Mouse (Mus musculus): ENCODE data around the gene Rho.

Gene Rho

DNA sequence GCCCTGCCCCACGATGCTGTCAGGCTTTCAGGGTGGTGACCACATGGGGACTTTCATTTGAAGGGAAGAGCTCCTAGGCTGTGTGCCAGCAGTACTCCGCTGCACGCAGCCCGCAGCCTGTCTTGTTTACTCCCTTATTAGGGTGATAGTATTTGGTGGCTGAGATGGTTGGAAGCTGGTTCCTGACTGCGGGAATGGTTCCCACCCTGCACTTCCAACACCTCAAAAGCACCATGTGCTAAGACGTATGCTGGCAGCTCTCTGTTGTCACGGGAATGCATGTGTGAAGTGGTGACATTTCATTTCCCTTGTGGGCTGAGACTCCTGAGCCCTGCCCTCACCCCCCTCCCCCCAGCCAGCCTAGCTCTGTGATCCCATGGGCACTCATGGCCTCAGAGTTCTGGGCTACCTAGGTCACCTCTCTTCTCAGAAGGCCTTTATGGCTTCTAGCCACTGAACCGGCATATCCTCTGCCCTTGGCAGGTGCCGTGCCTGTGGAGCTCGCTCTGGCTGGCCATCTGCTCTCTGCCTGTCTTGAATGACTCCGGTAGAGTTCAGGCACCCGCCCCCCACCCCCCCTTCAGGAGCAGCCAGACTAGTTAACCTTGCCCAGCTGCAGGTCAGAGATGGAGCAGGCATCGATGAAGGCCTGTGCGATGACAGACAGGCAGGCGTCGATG lies 25.5 kb downstream of the Rho start:
- peak; percentile 92 for DNase-seq

DNA sequence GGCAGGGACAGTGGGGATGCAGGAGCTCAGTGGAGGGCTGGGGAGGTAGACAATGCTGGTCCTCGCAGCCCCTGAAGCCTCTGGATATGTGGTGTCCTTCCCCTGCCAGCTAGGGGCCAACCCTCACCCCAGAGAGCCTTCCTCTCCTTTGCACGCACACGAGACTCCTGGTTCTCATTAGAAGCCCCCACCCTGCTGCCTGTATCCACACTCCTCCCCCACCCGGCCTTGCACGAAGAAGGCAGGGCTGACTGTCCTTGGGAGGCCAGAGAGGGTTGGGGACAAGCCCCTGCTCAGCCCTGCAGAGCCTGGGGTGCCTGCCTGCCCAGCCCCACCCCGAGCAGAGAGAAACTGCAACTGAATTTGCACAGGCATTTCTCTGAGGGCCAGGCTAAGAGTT lies 26.1 kb downstream of the Rho start:
- DNase-seq: no peak

DNA sequence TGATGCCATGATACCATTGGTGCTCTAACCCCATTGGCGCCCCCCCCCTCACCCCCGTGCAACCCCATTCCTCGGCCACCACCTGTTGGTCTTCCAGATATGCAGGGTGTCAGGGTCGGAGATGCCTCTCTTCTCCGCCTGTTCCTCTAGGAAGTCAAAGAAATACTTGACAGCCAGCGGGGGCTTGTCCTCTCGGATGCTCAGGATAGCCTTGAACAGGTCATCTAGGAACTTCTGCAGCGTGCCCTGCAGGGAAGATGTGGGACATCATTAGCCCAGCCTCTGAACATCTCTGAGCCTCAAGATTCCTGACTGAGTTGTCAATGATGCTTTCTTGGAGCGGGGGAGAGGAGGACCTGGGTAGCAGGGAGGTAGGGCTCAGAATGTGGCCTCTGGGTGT lies 26.9 kb downstream of the Rho start:
- DNase-seq: peak; percentile 44

DNA sequence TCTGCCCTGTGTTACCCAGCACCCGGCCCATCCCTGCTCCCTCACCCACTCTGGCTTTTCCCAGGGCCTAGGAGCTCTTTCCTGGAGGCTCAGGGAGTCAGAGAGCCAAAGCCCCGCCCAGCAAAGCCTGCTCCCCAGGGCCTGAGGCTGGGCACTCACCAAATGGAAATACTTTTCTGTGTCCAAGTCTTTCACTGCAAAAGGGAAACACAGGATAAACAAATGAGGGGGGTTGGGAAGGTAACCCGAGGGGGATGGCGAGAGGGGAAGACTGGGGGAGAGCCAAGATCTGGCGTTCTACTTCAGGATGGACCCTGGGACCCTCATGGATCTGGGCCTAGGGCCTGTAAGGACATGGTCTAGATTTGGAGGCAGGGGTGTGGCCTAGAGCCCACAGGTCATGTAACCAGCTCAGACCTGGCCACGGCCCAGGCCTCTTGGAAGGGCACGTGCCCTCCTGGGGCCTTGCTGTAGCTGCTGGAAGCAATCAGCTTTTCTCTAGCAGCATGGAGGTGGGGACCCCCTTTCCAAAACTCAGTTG lies 27.7 kb downstream of the Rho start:
- peak; percentile 77 for DNase-seq

DNA sequence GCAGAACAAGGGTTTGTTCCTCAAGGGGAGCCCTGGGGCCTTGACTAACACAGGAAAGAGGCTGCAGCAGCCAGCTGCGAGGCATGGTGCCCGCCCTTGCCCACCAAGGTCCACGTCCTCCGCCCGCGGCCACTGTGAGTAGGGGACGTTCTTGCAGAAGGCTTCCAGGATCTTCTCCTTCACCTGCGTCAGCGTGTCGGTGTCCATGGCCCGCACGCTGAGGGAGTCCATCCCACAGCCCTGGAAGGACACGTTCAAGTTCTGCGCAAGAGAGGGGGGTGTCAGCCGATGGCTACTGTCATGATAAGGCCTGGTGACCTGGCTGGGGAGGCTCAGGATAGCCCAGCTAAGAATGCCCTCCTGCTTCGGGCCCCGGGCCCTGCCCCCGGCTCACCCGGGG lies 28.8 kb downstream of the Rho start:
- DNase-seq: peak; percentile 46

DNA sequence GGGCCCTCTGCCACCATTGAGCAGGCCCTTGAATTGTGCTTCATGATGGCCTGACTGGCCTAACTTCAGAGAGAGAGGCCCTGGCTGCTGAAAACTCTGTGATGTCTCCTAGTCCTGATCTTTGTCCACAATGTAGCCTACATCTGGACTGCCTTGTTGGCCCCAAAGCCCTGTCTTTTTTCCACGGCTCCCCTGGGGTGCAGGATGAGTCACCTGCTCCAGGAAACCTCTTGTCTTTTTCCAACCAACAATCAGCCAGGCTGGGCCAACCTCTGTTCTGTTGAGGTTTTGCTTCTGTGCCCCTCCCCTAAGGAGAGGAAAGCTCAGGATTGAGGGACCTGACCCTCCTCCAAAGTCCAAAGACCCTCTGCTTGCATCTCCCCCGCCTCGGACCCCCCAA lies 30.2 kb downstream of the Rho start:
- no peak for DNase-seq

DNA sequence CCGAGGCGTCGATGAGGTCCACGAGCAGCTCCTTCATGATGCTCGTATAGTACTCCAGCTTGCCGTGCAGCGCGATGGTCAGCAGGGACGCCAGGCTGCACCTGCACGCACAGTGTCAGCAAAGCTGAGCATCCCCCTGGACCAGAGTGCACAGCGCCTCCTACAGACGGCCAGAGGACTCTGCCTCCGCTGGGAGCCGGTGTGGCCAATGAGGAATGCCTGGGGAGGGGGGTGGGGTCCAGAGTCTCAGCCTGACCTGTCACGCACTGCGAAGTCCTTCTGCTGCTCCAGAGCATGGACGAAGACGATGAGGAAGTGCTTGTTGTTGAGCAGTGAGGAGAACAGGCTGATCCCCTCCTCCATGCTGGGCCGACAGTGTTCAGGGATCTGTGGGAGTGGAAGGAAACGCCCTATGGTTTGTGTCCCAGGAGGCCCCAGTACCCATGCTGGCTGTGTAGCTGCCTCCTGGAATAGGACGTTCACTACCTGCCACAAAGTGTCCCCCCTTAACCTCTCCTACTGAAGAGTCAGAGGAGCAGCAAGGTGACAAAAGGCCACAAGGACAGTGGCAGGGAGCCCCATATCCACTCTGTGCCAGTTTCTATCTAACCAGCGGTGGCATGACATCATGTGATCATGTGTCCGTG lies 31.0 kb downstream of the Rho start:
- peak; percentile 29 for DNase-seq

DNA sequence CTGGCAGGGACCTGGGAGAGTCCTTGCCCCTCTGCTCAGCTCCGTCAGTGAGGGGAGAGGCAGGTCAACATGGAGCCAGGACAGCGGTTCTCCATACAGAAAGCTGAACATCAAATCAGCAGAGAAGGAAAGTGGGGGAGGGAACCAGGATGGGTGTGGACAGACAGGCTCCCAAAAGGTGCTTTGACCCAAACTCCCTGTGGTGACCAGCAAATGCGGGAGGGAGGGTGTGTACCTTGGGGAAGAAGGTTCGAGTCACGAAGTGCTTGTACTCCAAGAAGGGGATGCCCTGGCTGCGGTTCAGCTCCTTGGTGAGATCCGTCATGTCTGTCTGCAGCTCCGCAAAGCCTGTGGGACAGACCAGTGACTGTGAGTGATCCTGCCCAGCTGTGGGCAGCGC lies 32.1 kb downstream of the Rho start:
- DNase-seq: no peak

DNA sequence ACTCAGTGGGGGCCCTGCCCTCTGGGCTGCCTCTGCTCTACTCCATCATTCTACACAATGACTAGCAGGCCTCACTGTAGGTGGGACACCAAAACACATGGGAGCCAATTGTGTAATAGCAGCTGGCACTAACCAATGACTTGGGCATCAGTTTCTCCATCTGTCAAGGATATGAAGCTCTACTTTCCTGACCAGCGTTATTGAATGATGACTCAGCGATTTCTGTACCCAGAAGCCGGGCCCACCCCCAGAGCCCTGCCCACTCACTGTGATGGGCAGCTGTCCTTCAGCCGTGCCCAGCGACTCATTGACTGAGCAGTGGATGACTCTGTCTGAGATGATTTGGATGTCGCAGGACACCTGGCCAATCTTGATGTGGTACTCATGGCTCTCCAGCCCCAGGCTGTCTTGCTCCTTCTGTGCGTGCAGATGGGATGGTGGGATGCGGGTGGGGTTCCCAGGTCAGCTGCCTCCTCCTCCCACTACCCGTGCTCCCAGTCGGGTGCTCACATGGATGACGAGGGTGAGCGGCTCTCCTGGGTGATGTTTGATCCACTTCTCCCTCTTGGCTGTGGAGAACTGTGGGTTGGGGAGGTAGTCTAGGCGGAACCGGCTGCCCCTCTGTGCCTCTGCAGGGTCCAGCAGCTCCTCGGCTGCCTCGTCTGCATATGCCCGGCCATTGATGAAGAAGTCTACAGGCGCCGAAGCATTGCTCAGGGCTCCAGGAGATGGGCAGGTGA lies 34.8 kb downstream of the Rho start:
- no peak for DNase-seq

DNA sequence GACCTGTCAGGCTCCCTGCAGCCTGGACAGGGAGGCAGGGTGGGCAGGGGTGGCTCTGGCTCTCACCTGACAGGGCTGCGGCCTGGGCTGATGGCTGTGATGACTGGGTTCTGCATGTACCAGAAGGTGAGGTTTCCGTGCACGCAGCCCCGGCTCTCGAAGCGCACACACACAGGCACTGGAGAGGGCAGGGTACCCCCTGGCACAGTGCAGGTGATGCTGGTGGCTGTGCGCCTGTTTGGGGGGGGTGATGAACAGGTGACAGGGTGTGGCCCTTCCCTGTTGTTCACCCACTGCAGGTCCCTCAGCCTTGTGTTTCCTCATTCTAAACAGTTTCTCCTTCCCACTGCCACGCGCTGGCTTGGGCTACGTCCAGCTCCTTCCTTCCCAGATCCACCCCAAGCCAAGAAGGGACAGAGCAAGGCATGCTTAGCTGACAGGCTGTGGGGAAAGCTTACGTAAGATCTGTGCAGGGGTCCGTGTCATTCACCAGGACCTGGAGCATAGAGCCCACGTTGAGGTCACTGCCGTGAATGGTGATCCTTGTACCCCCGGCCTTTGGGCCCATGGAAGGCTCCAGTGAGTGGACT lies 35.8 kb downstream of the Rho start:
- DNase-seq: peak; percentile 74

DNA sequence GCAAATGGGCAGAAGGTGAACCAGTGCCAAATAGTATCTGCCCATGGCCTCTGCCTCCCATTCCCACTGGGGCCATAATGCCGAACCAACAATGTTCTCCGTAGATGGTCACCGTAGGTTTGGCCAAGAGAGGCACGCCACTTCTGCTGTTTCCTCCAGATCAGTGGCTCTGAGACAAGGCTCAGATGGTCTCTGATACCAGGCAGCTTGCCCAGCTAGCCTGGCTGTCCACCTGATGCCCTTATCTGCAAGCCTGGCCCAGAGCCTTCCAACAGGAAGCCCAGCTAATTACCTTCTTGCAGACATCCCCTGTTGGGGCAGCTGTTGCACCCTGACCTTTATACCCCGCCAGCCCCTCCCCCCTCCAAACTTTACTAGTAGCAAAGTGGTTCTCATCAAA lies 36.5 kb downstream of the Rho start:
- peak; percentile 89 for DNase-seq

DNA sequence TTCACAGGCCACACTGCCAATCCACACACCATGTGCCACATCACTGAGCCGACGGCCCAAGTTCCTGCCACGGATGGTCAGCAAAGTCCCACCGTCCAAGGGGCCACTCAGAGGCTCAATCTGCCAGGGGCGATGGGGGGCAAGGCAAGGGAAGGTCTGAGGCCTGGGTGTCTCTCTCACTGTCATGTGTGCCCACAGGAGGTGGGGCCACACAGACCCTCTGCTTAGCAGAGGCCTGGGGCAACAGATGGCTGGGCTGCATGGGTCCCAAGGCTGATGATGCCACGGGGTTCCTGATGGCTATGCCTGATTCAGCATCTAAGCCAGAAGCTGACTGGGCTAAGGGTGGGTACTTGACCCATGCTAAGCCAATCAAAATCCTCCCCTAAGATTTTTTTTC lies 37.2 kb downstream of the Rho start:
- peak; percentile 56 for DNase-seq

DNA sequence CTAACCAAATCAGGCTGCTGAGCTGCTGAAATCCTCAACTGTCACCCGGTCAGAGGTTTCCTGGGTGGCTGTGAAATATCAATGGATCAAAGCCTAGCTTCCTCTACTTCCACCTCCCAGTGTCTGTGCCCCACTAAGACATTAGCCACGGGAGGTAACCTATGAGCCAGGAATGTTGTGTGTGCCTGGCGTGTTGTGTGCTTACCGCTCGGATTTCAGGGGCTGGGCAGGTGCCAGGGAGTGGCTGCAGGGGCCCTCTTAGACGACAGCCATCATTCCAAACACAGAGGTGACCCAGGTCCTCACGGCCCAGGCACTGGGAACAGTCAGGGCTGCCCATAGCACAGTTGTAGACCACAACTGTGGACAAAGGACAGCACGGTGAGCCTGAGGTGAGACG lies 37.6 kb downstream of the Rho start:
- peak; percentile 65 for DNase-seq

DNA sequence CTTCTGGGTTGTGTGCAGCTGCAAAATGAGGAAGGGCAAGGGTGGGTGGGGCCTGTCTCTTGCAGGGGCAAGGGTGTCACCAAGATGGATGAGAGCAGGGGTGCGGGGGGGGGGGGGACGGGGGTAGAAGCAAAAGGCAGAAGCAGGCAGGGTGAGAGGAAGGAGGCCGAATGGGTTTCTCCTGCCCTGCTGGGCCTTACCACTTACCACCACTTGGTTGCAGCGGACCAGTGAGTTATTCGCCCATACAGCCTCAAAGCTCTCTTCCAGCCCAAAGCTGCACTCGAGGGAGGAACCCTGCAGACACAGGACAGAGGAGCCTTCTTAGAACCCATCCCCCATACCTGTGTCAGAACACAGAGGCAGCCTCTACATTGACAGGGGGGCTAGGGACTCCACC lies 38.4 kb downstream of the Rho start:
- DNase-seq: peak; percentile 38

DNA sequence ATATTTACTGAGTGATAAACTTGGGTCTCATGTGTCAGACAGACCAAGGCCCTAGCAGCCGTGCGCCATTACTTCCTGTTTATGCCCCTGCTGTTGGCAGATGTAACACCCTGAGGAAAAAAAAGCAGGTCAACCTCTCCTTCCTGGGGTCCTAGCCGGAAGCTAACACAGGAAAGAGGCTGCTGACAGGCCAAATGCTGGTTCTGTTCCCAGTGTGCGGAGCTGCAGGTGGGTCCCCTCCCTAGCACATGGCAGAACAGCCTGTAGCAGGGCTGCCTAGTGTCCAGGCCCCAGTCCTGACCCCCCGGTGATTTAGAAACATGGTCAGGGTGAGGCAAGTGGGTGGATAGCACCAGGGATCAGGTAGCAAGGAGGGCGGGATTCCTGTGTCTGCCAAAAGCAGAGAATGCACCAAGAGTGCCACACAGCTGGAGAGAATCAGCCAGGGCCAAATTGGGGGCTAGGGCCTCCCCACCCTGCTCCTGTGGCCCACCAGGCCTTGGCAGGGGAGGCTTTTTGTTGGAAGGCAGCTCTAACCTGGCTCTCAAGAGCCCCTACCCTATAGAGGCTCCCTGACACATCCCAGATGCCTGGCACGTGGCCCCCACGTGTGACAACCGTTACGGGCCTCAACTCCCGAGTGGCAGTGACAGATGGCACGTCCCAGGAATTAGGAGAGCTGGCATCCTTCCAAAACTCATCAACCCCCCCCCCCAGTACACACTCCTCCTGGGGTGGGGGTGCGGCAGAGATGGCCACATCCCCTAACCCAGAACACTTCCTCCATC lies 39.9 kb downstream of the Rho start:
- peak; percentile 27 for DNase-seq

DNA sequence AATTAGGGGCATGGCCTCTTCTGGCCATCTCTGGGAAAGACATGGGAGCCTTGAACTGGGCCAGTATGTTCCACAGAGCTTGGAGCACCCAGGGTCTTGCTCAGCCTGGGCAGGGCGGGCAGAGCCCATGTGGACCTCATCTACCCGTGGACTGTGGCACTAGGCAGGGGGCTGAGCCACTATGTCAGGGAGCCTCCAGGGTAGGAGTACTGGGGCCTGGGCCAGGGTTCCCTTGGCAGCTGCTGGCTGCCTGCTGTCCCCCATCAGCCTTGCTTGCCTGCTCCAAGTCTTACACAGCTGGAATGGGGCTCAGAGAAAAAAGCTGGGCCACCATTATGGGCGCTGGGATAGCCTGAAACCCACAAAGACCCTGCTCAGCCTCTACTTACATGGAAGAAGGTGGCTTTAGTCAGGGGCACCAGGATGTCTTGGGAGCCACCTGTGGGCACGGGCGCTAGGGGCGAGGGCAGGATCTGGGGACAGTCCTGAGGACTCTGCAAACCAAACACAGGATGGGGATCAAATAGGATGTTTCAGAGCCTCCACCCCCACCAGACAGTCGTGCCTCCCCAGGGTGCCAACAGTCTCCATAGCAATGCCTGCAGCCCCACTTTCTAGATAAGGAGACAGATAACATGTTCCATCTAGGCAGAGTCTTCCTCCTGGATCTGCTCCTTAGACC lies 40.7 kb downstream of the Rho start:
- DNase-seq: peak; percentile 41

DNA sequence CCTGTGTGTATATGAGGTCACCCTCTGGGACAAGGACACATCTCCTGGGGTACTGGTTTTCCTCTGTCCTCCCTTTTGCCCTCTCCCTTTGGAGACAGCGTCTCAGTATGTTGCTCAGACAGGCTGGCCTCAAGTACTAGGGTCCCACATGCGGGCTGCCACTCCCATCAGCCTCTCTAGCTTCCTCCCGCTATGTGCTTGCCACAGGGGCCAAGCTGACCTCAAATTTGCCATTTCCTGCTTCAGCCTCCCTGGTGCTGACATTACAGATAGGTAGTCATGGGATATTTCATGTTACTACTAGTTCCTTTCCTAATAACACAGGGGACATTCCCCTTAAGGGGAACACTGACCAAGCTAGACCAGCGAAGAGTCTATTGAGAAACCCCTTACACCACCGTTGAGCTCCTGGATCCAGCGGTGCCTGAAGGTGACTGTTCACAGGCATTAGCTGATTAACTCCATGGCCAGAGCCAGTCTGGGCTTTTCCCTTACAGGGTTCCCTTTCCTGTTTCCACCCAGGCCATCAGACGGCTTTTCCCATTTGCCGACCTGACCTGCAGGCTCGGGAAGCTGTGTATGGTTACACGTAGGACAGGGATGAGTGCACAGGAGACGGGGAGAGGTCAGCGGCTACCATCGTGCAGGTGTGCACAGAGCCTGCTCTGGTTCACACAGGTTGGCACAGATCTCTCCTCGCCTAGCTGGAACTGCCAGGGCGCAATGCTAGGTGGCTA lies 41.8 kb downstream of the Rho start:
- DNase-seq: no peak

DNA sequence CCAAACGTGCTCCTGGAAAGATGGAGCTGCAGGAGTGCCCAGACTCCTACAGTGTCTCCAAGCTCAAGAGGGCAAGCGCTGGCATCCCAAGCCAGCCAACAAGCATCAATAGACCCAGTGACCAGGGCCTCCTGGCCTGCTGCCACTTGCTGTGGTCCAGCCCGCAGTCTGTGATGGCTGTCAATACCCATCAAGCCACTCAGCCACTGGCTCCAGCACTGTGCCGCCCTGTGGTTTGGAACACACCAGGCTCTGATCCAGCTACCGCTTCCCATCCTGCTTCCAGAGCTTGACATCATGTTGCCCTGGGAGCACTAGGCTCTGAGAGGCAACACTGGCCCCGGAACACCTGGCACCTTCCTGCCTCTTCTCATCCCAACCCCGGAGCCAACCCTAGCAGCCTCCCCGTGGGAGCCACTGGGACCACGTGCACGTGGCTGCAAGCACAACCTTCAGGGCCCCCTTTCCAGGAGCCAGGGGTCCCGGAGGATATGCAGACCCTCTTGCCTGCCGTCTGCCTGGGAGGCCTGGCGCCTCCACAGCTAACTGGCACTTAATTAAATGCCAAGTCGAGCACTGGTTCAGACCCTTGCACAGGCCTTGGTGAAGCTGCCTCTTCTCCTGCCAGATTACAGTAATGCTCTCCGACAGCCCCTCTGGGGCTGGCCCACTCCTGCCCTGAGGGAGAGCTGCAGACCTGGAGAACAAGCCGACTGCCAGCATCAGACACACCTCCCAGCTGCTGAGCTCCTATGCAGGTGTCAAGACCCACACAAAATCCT lies 42.5 kb downstream of the Rho start:
- peak; percentile 41 for DNase-seq

DNA sequence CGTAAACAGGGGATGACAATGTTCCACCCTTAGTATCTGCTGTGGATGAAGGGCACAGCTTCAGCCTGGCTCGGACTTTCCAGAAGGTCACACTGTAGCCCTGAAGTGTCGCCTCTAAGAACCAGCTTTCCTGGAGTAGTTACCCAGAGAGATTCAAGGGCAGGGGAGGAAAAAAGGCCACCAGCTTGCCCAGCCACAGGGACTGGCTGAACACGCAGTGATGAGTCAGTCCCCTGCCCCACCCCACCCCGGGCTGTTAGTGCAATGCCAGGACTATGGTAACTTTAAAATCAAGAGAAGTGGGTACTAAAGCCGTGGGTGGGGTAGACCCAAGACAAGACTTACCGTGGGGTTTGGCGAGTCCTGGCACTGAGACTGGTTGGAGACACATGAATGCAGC lies 44.1 kb downstream of the Rho start:
- no peak for DNase-seq

DNA sequence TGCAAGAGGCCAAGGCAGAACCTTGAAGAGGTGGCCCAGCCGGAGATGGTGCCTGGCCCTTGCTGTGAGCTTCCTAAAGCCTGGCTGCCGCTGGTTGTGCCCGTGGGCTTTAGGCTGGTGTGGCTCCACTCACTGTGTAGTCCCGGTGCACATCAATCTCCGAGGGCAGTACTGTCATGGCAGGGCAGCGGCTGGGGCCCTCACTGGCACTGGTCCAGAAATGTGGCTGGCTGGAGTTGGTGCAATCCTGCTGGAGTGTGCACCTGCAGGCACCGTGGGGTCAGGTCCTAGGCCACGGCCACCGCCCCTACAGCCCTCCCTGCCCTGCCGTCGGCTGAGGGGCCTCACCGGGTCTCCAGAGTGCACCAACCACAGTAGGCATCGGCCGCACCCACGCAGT lies 46.3 kb downstream of the Rho start:
- DNase-seq: no peak

DNA sequence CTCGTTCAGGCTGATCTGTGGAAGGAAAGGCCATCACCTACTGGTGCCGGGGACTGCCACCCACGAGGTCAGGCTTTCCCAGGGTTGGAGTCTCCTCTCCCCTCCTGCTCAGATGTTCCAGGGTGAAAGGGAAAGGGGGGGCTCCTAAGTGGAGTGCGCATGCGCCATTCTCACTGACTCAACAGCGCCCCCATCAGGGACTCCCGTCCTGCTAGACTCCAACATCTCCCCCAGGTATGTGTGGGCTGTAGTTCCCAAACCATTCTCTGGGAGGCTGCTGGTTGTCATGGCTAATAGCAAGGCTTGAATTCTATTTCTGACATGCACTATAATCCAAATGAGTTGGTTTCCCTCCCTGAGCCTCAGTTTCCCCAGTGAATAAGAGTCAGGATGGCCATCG lies 47.0 kb downstream of the Rho start:
- DNase-seq: no peak

Measured in cerebellum, adult 9-10 months (tissue).